Mouse (Mus musculus) myocyte (in vitro differentiated cells): Measurements from ENCODE around the gene Gm21983. TPM values are rescaled to one million over a fixed set of nuclear protein-coding genes. Genes with fewer than 3 reads are reported as not detected.

ENCODE experiments used
- H3K27me3 ChIP-seq: one replicate; pipeline ENCODE4 v1.6.1; 2011; ENCODE audit not compliant: control insufficient read depth, insufficient read depth, insufficient read length
- H3K36me3 ChIP-seq: one replicate; pipeline ENCODE4 v1.6.1; 2011; ENCODE audit not compliant: control insufficient read depth, insufficient read depth
- H3K4me2 ChIP-seq: one replicate; pipeline ENCODE4 v1.6.1; 2011; ENCODE audit warnings: low read depth, control low read depth
- H3K4me3 ChIP-seq: one replicate; pipeline ENCODE4 v1.5.1; 2011; ENCODE audit warnings: mild to moderate bottlenecking, control low read depth, moderate library complexity
- H3K79me2 ChIP-seq: one replicate; pipeline ENCODE4 v1.6.1; 2011; ENCODE audit not compliant: control insufficient read depth, insufficient read depth
- H3ac ChIP-seq: one replicate; pipeline ENCODE4 v1.6.1; 2011; ENCODE audit not compliant: control insufficient read depth, insufficient read length
- CEBPB ChIP-seq: IDR thresholded peaks from 2 replicates; pipeline ENCODE4 v1.6.1; 2011; ENCODE audit warnings: mild to moderate bottlenecking, moderate library complexity; ENCODE audit not compliant: poor library complexity, insufficient read depth, severe bottlenecking
- E2F4 ChIP-seq: IDR thresholded peaks from one replicate; pipeline ENCODE4 v1.6.1; 2011; ENCODE audit warnings: mild to moderate bottlenecking, control low read depth, moderate library complexity; ENCODE audit not compliant: insufficient read depth
- MAX ChIP-seq: IDR thresholded peaks from one replicate; pipeline ENCODE4 v1.6.1; 2011; ENCODE audit warnings: low read depth, mild to moderate bottlenecking, control low read depth
- MYOD1 ChIP-seq, 3 experiments: IDR thresholded peaks; one replicate each; pipeline ENCODE4 v1.6.1; 2011; ENCODE audit warnings: control low read depth in 2 of 3, low read depth in 2 of 3, mild to moderate bottlenecking in 2 of 3, moderate library complexity in 1 of 3; ENCODE audit not compliant: insufficient read length in 2 of 3, control insufficient read depth in 1 of 3
- MYOG ChIP-seq, 3 experiments: IDR thresholded peaks; one replicate each; pipeline ENCODE4 v1.6.1; 2011; ENCODE audit warnings: control low read depth in 2 of 3, low read depth in 2 of 3, mild to moderate bottlenecking in 2 of 3; ENCODE audit not compliant: insufficient read length in 2 of 3, control insufficient read depth in 1 of 3, insufficient read depth in 1 of 3
- POLR2A ChIP-seq: IDR thresholded peaks from one replicate; pipeline ENCODE4 v1.6.1; 2011; ENCODE audit warnings: low read depth, mild to moderate bottlenecking, control low read depth, moderate library complexity; ENCODE audit not compliant: insufficient read length
- POLR2AphosphoS2 ChIP-seq: IDR thresholded peaks from one replicate; pipeline ENCODE4 v1.6.1; 2011; ENCODE audit warnings: low read depth, control low read depth; ENCODE audit not compliant: insufficient read length
- REST ChIP-seq: IDR thresholded peaks from one replicate; pipeline ENCODE4 v1.6.1; 2011; ENCODE audit warnings: mild to moderate bottlenecking, control low read depth, moderate library complexity; ENCODE audit not compliant: insufficient read depth, insufficient read length
- SRF ChIP-seq: IDR thresholded peaks from one replicate; pipeline ENCODE4 v1.6.1; 2011; ENCODE audit warnings: low read depth; ENCODE audit not compliant: control insufficient read depth, insufficient read length
- TCF12 ChIP-seq: IDR thresholded peaks from one replicate; pipeline ENCODE4 v1.6.1; 2011; ENCODE audit warnings: mild to moderate bottlenecking, control low read depth; ENCODE audit not compliant: poor library complexity, insufficient read depth, severe bottlenecking
- TCF3 ChIP-seq: IDR thresholded peaks from one replicate; pipeline ENCODE4 v1.6.1; 2011; ENCODE audit warnings: low read depth, control low read depth; ENCODE audit not compliant: insufficient read length
- USF1 ChIP-seq: IDR thresholded peaks from one replicate; pipeline ENCODE4 v1.6.1; 2011; ENCODE audit warnings: low read depth, mild to moderate bottlenecking, control low read depth, moderate library complexity
- polyA plus RNA-seq: library from polyadenylated mRNA; unstranded; fragments of >200 nt; fragmentation: generic; extraction: Trizol; gene quantifications from one replicate; pipeline ENCODE4 v1.2.1, GENCODE M21; 2012; ENCODE audit warnings: missing spikeins

The Gm21983 gene
- polyA plus RNA-seq, 1 experiment, result not detected

DNA sequence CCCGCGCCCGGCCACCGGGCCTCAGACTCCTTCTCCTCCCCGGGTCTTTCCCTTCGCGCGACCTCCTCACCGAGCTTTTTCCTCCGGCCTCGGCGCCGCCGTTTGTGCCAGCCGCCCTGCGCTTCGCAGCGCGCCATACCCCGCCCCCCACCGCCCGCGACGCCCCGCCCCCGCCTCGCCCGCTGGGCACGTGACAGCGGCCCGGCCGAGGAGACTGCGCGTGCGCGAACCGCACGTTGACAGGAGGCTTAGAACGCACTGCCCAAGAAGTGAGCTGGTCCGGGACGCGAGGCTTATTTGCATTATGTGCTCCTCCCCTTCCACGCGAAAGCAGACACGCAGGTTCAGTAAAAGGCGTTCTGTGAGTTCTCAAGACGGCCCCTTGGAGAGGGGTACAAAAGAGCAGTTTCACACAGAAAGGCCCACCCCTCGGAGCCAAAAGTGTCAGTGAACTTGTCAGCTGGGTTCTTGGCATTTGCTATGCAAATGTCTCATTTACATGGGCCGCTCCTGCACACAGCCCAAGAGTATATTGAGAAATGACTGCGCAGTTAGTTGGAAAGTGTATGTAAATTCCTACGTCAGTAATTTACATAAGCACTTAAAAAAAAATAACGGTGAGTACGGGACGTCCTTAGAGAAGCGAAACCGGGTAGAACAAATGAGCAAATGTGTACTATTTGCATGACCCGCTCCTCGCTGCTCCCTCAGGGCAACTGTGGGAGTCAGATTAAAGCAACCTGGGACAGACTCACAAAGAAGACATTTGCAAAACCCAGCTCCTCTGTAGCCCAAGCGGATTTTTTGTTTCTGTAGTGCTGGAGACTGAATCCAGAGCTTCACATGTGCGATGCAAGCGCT, 14.0 kb downstream of the Gm21983 start, which contains the start of gene Egln2:
TSS of gene Egln2 (minus strand) at position 189 of the 861 bp plus-strand sequence.
- no peaks in the 10 kb centered on the region for H3K36me3 ChIP-seq
- TF ChIP-seq TCF12, result no peak
- TF ChIP-seq E2F4, result no peak
- peak; percentile 80 for TF ChIP-seq USF1
- peak; percentile 72 for TF ChIP-seq POLR2A
- peak; percentile 91 for TF ChIP-seq POLR2AphosphoS2
- no peak for TF ChIP-seq MYOD1 (IDR thresholded peaks at IDR 0.05; ENCODE audit: control insufficient read depth in 1 of 3, insufficient read length in 2 of 3, low read depth in 2 of 3)
- H3K4me2 ChIP-seq, result peak within 1 kb of the TSS; percentile 99
- H3K79me2 ChIP-seq, result peaks cover 12% of the 10 kb centered on the region
- peak within 1 kb of the TSS; percentile 46 for H3ac ChIP-seq
- peak within 1 kb of the TSS; percentile 74 for H3K4me3 ChIP-seq
- H3K27me3 ChIP-seq, result no peaks in the 10 kb centered on the region

DNA sequence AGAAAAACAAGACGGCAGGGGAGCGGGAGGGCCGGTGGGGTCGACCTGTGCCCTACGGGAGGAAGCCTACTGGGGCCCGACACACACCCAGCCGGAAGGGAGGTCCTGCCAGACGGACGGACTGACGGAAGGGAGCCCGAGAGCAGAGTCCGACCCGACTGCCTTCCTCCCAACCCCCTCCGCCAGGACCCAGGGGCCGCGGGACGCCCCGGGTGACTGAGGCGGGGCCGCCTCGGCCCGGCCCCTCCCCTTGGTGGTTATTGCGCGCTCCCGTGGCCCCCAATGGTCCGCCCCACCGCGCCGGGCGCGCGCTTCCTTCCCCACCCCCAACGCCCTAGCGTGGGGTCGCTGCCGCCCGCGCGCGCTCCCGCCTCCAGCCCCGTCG, 14.7 kb downstream of the Gm21983 start:
- Histone ChIP-seq H3K36me3 (no peaks in the 10 kb centered on the region), H3K4me3 (peak overlapping the region; percentile 74), H3K27me3 (no peaks in the 10 kb centered on the region), H3K79me2 (peaks cover 12% of the 10 kb centered on the region), H3ac (peak overlapping the region; percentile 46), H3K4me2 (peak overlapping the region; percentile 79)
- TF ChIP-seq POLR2A, result peak; percentile 65
- no peak for TF ChIP-seq USF1
- no peak for TF ChIP-seq CEBPB
- peak in 1 of 3 experiments; percentile 11 for TF ChIP-seq MYOD1 (IDR thresholded peaks at IDR 0.05; ENCODE audit: control insufficient read depth in 1 of 3, insufficient read length in 2 of 3, low read depth in 2 of 3)
- no peak for TF ChIP-seq TCF3
- no peak for TF ChIP-seq MAX
- no peak for TF ChIP-seq MYOG (IDR thresholded peaks at IDR 0.05; ENCODE audit: control insufficient read depth in 1 of 3, insufficient read depth in 1 of 3, insufficient read length in 2 of 3, low read depth in 2 of 3)
- TF ChIP-seq POLR2AphosphoS2, result peak; percentile 78

DNA sequence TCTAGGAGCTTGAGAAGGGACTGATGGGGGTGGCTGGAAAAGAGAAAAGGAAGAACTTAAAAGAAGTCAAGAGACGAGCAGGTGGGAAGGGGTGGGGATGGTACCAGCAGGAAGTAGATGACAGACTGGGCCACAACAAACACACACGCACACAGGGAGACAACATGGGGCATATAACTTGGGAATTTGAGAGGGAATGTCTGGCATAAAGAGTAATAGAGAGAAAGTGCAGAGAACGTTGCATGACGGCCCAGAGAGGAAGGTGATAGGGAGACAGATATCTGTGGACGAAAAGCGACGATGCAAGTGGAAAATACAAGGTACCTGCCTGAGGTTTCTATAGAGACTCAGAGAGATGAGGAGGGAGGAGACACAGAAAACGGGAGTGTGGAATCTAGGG, 15.2 kb downstream of the Gm21983 start:
- Histone ChIP-seq H3ac (peak overlapping the region; percentile 46), H3K79me2 (peaks cover 12% of the 10 kb centered on the region), H3K4me2 (peak overlapping the region; percentile 79), H3K27me3 (no peaks in the 10 kb centered on the region), H3K4me3 (peak overlapping the region; percentile 74), H3K36me3 (no peaks in the 10 kb centered on the region)
- TF ChIP-seq MYOD1 (IDR thresholded peaks at IDR 0.05; ENCODE audit: control insufficient read depth in 1 of 3, insufficient read length in 2 of 3, low read depth in 2 of 3), result no peak
- TF ChIP-seq E2F4, result no peak
- TF ChIP-seq POLR2AphosphoS2, result no peak
- no peak for TF ChIP-seq MYOG (IDR thresholded peaks at IDR 0.05; ENCODE audit: control insufficient read depth in 1 of 3, insufficient read depth in 1 of 3, insufficient read length in 2 of 3, low read depth in 2 of 3)
- TF ChIP-seq REST, result no peak
- TF ChIP-seq TCF3, result no peak
- TF ChIP-seq POLR2A, result no peak
- no peak for TF ChIP-seq MAX
- no peak for TF ChIP-seq TCF12
- TF ChIP-seq USF1, result no peak

DNA sequence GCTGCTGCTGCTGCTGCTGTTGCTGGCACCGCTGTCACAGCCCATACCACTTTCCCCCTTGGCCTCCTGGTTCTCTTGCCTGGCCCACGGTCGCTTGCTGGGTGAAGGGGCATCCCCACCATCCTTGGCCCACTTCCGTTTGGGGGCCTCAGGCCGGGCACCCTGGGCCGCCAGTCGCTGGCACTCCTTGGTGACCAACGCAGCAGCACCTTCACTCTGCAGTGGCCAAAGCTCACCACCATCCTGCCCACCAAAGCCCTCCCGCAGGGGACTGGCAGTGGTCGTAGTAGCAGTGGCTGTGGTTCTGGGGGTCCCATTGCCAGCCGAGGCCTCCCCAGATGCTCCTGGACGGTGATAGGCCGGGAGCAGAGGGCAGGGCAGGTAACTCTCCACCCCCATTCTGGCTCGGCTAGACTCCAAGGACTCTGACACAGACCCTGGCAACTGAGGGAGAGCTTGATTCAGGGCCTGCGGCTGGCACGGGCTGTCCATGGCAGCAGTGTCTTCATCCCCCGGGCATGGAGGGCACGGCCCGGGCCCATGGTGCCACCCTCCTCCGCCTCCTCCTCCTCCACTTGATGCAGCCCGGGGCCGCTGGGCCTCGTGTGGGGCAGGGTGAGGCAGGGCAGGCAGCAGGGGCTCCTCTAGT, 15.8 kb downstream of the Gm21983 start:
- Histone ChIP-seq H3K4me3 (peak overlapping the region; percentile 74), H3K79me2 (peaks cover 12% of the 10 kb centered on the region), H3ac (peak overlapping the region; percentile 46), H3K36me3 (no peaks in the 10 kb centered on the region), H3K4me2 (peak overlapping the region; percentile 79), H3K27me3 (no peaks in the 10 kb centered on the region)
- TF ChIP-seq SRF, result no peak
- no peak for TF ChIP-seq E2F4
- no peak for TF ChIP-seq TCF12
- TF ChIP-seq POLR2AphosphoS2, result no peak
- TF ChIP-seq USF1, result no peak
- no peak for TF ChIP-seq MYOG (IDR thresholded peaks at IDR 0.05; ENCODE audit: control insufficient read depth in 1 of 3, insufficient read depth in 1 of 3, insufficient read length in 2 of 3, low read depth in 2 of 3)
- TF ChIP-seq MYOD1 (IDR thresholded peaks at IDR 0.05; ENCODE audit: control insufficient read depth in 1 of 3, insufficient read length in 2 of 3, low read depth in 2 of 3), result no peak
- no peak for TF ChIP-seq POLR2A
- TF ChIP-seq TCF3, result no peak
- no peak for TF ChIP-seq REST
- no peak for TF ChIP-seq MAX
- TF ChIP-seq CEBPB, result no peak
